Comparison of ENCODE assay signal across 14 mouse cellular contexts in genomic region chr4:95909689-95910654, GRCm38 (mm10).
"Had no signal": no experiment of that assay in that cellular context is flagged by ENCODE, and none has a peak within 500 bp of the region (broad histone marks: within the 10 kb centered on the region; RNA-seq: fewer than 3 reads in every experiment).

No protein-coding gene starts in this region.

- H3K4me3 ChIP-seq: layer of hippocampus, adult 2 months; left cerebral cortex, adult 2 months; limb, embryonic 10.5 days; liver, embryonic 13.5 days; midbrain, embryonic 13.5 days; neural tube, embryonic 15.5 days had no signal

- H3K27me3 ChIP-seq: liver, embryonic 13.5 days; midbrain, embryonic 13.5 days; neural tube, embryonic 15.5 days had no signal

- H3K4me1 ChIP-seq: liver, embryonic 13.5 days; midbrain, embryonic 13.5 days; neural tube, embryonic 15.5 days had no signal

- H3K27ac ChIP-seq: layer of hippocampus, adult 2 months; left cerebral cortex, adult 2 months; limb, embryonic 10.5 days; liver, embryonic 13.5 days; midbrain, embryonic 13.5 days; neural tube, embryonic 15.5 days; stomach, postnatal 0 days had no signal

- ATAC-seq: liver, postnatal 0 days; midbrain, embryonic 13.5 days had no signal

- H3K9ac ChIP-seq: liver, embryonic 13.5 days; liver, postnatal 0 days; midbrain, embryonic 13.5 days; neural tube, embryonic 15.5 days had no signal

- H3K4me2 ChIP-seq: liver, embryonic 13.5 days; midbrain, embryonic 13.5 days; neural tube, embryonic 15.5 days had no signal

- DNase-seq: kidney, adult 18-20 months; kidney, postnatal 10 days; kidney, postnatal 4 days; liver, embryonic 13.5 days; liver, postnatal 0 days; right cerebral cortex, adult 18-20 months; right cerebral cortex, postnatal 25 days; thymus, postnatal 14 days had no signal

- H3K36me3 ChIP-seq: limb, embryonic 10.5 days; liver, embryonic 13.5 days; midbrain, embryonic 13.5 days; neural tube, embryonic 15.5 days had no signal

- H3K9me3 ChIP-seq: limb, embryonic 10.5 days; liver, embryonic 13.5 days; midbrain, embryonic 13.5 days; neural tube, embryonic 15.5 days had no signal
